Mouse (Mus musculus) cerebellum, adult 2 months (tissue): ENCODE measurements around the gene Unc5c. TPM values are rescaled to one million over a fixed set of nuclear protein-coding genes. Genes with fewer than 3 reads are reported as not detected.
A peak's percentile ranks its signal among the peaks of the same experiment; 100 is the strongest.

Experiments
- DNase-seq, 2 experiments: peaks; one replicate each; pipeline ENCODE4 v3.0.0; 2021
- H3K27ac ChIP-seq: fragments of 200-500 bp; 2 replicates; pipeline ENCODE4 v1.5.1; 2012; ENCODE audit warnings: low read length, control low read depth, inconsistent platforms; ENCODE audit not compliant: insufficient read depth
- H3K27me3 ChIP-seq: fragments of 200-500 bp; 2 replicates; pipeline ENCODE4 v1.6.1; 2012; ENCODE audit warnings: inconsistent platforms, mild to moderate bottlenecking, low read length, moderate library complexity; ENCODE audit not compliant: control insufficient read depth, insufficient read depth
- H3K4me1 ChIP-seq: fragments of 200-500 bp; 2 replicates; pipeline ENCODE4 v1.6.1; 2011; ENCODE audit warnings: low read length; ENCODE audit not compliant: control insufficient read depth, insufficient read depth
- H3K4me3 ChIP-seq: fragments of 200-500 bp; replicated peaks from 2 replicates; pipeline ENCODE3; 2011; ENCODE audit warnings: mild to moderate bottlenecking, low read depth, low read length, control low read depth; ENCODE audit not compliant: insufficient read depth
- CTCF ChIP-seq: fragments of 200-500 bp; IDR thresholded peaks from 2 replicates; pipeline ENCODE4 v1.5.1; 2011; ENCODE audit warnings: low read depth, mild to moderate bottlenecking, control low read depth, low read length, moderate library complexity, borderline replicate concordance; ENCODE audit not compliant: insufficient read depth
- POLR2A ChIP-seq: fragments of 200-500 bp; IDR thresholded peaks from 2 replicates; pipeline ENCODE4 v1.6.1; 2011; ENCODE audit warnings: low read length, control low read depth, borderline replicate concordance; ENCODE audit not compliant: insufficient read depth
- WGBS: fragments of 180-500 bp; shearing (Covaris S2); methylation state at CpG from one replicate; pipeline ENCODE4 v1.1.7; 2018; 5-methylcytosine and 5-hydroxymethylcytosine counted together
- polyA plus RNA-seq: library from polyadenylated mRNA; depleted of rRNA; stranded (reverse); fragments of >200 nt; gene quantifications from 2 replicates; pipeline ENCODE4 v1.2.3, GENCODE M21; 2012

Unc5c gene
- polyA plus RNA-seq, 1 experiment = 19.4 TPM

GRCm38 (mm10) chr3:141644264-141644663, 179.2 kb downstream of the Unc5c start:
- Histone ChIP-seq H3K4me3 (no peak overlapping the region), H3K4me1 (no peaks in the 10 kb centered on the region), H3K27me3 (no peaks in the 10 kb centered on the region), H3K27ac (no peak overlapping the region)
- DNase-seq = no peak
- TF ChIP-seq POLR2A = no peak
- no peak for TF ChIP-seq CTCF
- WGBS = 72% methylated on average over 5 of the region's 5 CpGs

GRCm38 (mm10) chr3:141646588-141646987, 181.6 kb downstream of the Unc5c start:
- H3K4me1 ChIP-seq = peaks cover 2% of the 10 kb centered on the region; the same call in 1 of the 2 replicates
- no peaks in the 10 kb centered on the region for H3K27me3 ChIP-seq
- 94% methylated on average over 2 of the region's 2 CpGs for WGBS
- H3K4me3 ChIP-seq = no peak overlapping the region
- H3K27ac ChIP-seq = no peak overlapping the region
- DNase-seq = no peak
- TF ChIP-seq POLR2A (no peak), CTCF (no peak)

- Histone ChIP-seq H3K4me3 (no peak overlapping the region), H3K27me3 (no peaks in the 10 kb centered on the region), H3K27ac (no peak overlapping the region), H3K4me1 (peaks cover 2% of the 10 kb centered on the region; the same call in 1 of the 2 replicates)
- no peak for DNase-seq
- WGBS = 87% methylated on average over 3 of the region's 3 CpGs
- no peak for TF ChIP-seq CTCF
- no peak for TF ChIP-seq POLR2A
Measured at GRCm38 (mm10) chr3:141650658-141651057, 185.6 kb downstream of the Unc5c start.

- H3K27me3 ChIP-seq = no peaks in the 10 kb centered on the region
- no peak for TF ChIP-seq POLR2A
- no peak for TF ChIP-seq CTCF
- 57% methylated on average over 1 of the region's 1 CpGs for WGBS
- H3K4me1 ChIP-seq = peaks cover 4% of the 10 kb centered on the region; the same call in 1 of the 2 replicates
- H3K27ac ChIP-seq = peak overlapping the region; percentile 80; the same call in 1 of the 2 replicates
- no peak overlapping the region for H3K4me3 ChIP-seq
- peak in 1 of 2 experiments; percentile 76 for DNase-seq
Measured at GRCm38 (mm10) chr3:141653915-141654314, 188.9 kb downstream of the Unc5c start.

GRCm38 (mm10) chr3:141659041-141659789, 194.2 kb downstream of the Unc5c start:
- peaks cover 6% of the 10 kb centered on the region; the same call in 1 of the 2 replicates for H3K4me1 ChIP-seq
- no peak for DNase-seq
- H3K27ac ChIP-seq = no peak overlapping the region
- no peak overlapping the region for H3K4me3 ChIP-seq
- no peak for TF ChIP-seq CTCF
- no peak for TF ChIP-seq POLR2A
- H3K27me3 ChIP-seq = no peaks in the 10 kb centered on the region
- WGBS = 82% methylated on average over 3 of the region's 3 CpGs

GRCm38 (mm10) chr3:141660065-141661062, 195.3 kb downstream of the Unc5c start:
- 61% methylated on average over 15 of the region's 15 CpGs for WGBS
- DNase-seq = no peak
- H3K27me3 ChIP-seq = no peaks in the 10 kb centered on the region
- no peak overlapping the region for H3K4me3 ChIP-seq
- no peak for TF ChIP-seq POLR2A
- TF ChIP-seq CTCF = no peak
- peaks cover 6% of the 10 kb centered on the region; the same call in 1 of the 2 replicates for H3K4me1 ChIP-seq
- no peak overlapping the region for H3K27ac ChIP-seq

GRCm38 (mm10) chr3:141689113-141689512, 224.1 kb downstream of the Unc5c start:
- TF ChIP-seq CTCF (no peak), POLR2A (no peak)

More at GRCm38 (mm10) chr3:141689113-141689512, 224.1 kb downstream of the Unc5c start:
- no peak for DNase-seq
- Histone ChIP-seq H3K4me1 (peaks cover 4% of the 10 kb centered on the region; the same call in 1 of the 2 replicates), H3K27ac (no peak overlapping the region), H3K4me3 (no peak overlapping the region), H3K27me3 (no peaks in the 10 kb centered on the region)
- WGBS = 65% methylated on average over 2 of the region's 2 CpGs
